Mouse (Mus musculus) hindbrain, embryonic 14.5 days (tissue): ENCODE data around the gene Klhdc9. TPM values are rescaled to one million over a fixed set of nuclear protein-coding genes. Genes with fewer than 3 reads are reported as not detected.
"Not testable (repeated sequence)": the region's sequence is repeated elsewhere in the genome, so short reads cannot be mapped to it uniquely, and the experiment has no call there.

Experiments used
- ATAC-seq: fragments of 200-750 bp; cut with Nextera tagmentation; 2 replicates; pipeline ENCODE4 v1.8.0; 2017; ENCODE audit warnings: moderate number of reproducible peaks, mild to moderate bottlenecking, moderate TSS enrichment, moderate library complexity; ENCODE audit not compliant: low FRiP score
- DNase-seq: peaks from one replicate; pipeline ENCODE4 v3.0.0-alpha.2; 2015; ENCODE audit warnings: low spot score
- H3K27ac ChIP-seq: fragments of 300-500 bp; sonication (generic); 2 replicates; pipeline ENCODE4 v1.5.1; 2014; ENCODE audit warnings: mild to moderate bottlenecking, moderate library complexity
- H3K27me3 ChIP-seq: fragments of 300-500 bp; sonication (generic); 2 replicates; pipeline ENCODE4 v1.6.1; 2014; ENCODE audit warnings: mild to moderate bottlenecking, low read length, mixed read lengths; ENCODE audit not compliant: control insufficient read depth, insufficient read depth
- H3K36me3 ChIP-seq: fragments of 300-500 bp; sonication (generic); replicated peaks from 2 replicates; pipeline ENCODE4 v1.6.1; 2014; ENCODE audit not compliant: control insufficient read depth, insufficient read depth
- H3K4me1 ChIP-seq: fragments of 300-500 bp; sonication (generic); replicated peaks from 2 replicates; pipeline ENCODE4 v1.6.1; 2014; ENCODE audit warnings: antibody characterized with exemption, low read length, mixed read lengths; ENCODE audit not compliant: control insufficient read depth, insufficient read depth
- H3K4me2 ChIP-seq: fragments of 300-500 bp; sonication (generic); replicated peaks from 2 replicates; pipeline ENCODE4 v1.6.1; 2014; ENCODE audit warnings: mild to moderate bottlenecking, moderate library complexity
- H3K4me3 ChIP-seq: fragments of 300-500 bp; sonication (generic); replicated peaks from 2 replicates; pipeline ENCODE4 v1.5.1; 2014; ENCODE audit warnings: mild to moderate bottlenecking, low read length
- H3K9ac ChIP-seq: fragments of 300-500 bp; sonication (generic); 2 replicates; pipeline ENCODE4 v1.6.1; 2014
- H3K9me3 ChIP-seq: fragments of 300-500 bp; sonication (generic); 2 replicates; pipeline ENCODE4 v1.6.1; 2016; ENCODE audit warnings: low read length; ENCODE audit not compliant: control insufficient read depth
- WGBS: fragments of 180-500 bp; shearing (Covaris S2); extraction: QIAGEN DNeasy Blood & Tissue Kit; methylation state at CpG from one replicate; pipeline ENCODE4 v1.1.7; 2014; 5-methylcytosine and 5-hydroxymethylcytosine counted together
- polyA plus RNA-seq: library from polyadenylated mRNA; unstranded; fragments of >200 nt; fragmentation: Nextera tagmentation; extraction: Ambion mirVana; gene quantifications from 2 replicates; pipeline ENCODE4 v1.2.1, GENCODE M21; 2014

Klhdc9 gene
- polyA plus RNA-seq, 1 experiment from 2014 or later: 3.9 TPM

GRCm38 (mm10) chr1:171326588-171326987 is 34.0 kb downstream of the Klhdc9 start:
- peaks cover 28% of the 10 kb centered on the region for H3K4me1 ChIP-seq
- not testable (repeated sequence) for H3K27me3 ChIP-seq, H3K36me3 ChIP-seq, H3K27ac ChIP-seq, DNase-seq, H3K9ac ChIP-seq, ATAC-seq, H3K9me3 ChIP-seq, H3K4me2 ChIP-seq, H3K4me3 ChIP-seq
- 84% methylated on average over 3 of the region's 4 CpGs for WGBS

GRCm38 (mm10) chr1:171325571-171325970 is 35.0 kb downstream of the Klhdc9 start:
- Histone ChIP-seq H3K27me3 (no peaks in the 10 kb centered on the region), H3K4me2 (no peak overlapping the region), H3K9me3 (no peaks in the 10 kb centered on the region), H3K36me3 (0 out of 2 replicates have a peak, but pooled peaks cover 9% of the 10 kb centered on the region), H3K4me3 (no peak overlapping the region), H3K4me1 (peaks cover 20% of the 10 kb centered on the region), H3K9ac (no peak overlapping the region), H3K27ac (no peak overlapping the region)
- DNase-seq: no peak
- WGBS: 87% methylated on average over 2 of the region's 2 CpGs
- no peak for ATAC-seq

- Histone ChIP-seq H3K4me1 (peaks cover under 1% of the 10 kb centered on the region; the same call in 1 of the 2 replicates), H3K4me2 (no peak overlapping the region), H3K9ac (no peak overlapping the region), H3K36me3 (0 out of 2 replicates have a peak, but pooled peaks cover 9% of the 10 kb centered on the region), H3K27me3 (no peaks in the 10 kb centered on the region), H3K4me3 (no peak overlapping the region), H3K9me3 (no peaks in the 10 kb centered on the region), H3K27ac (no peak overlapping the region)
- 93% methylated on average over 1 of the region's 1 CpGs for WGBS
- ATAC-seq (peak; percentile 40; the same call in 1 of the 2 replicates), DNase-seq (no peak)
Observed at GRCm38 (mm10) chr1:171322012-171322411, 38.6 kb downstream of the Klhdc9 start.

GRCm38 (mm10) chr1:171321415-171321814 is 39.2 kb downstream of the Klhdc9 start:
- Histone ChIP-seq H3K9ac (no peak overlapping the region), H3K4me2 (no peak overlapping the region), H3K9me3 (no peaks in the 10 kb centered on the region), H3K27ac (no peak overlapping the region), H3K36me3 (0 out of 2 replicates have a peak, but pooled peaks cover 9% of the 10 kb centered on the region), H3K4me3 (no peak overlapping the region), H3K27me3 (no peaks in the 10 kb centered on the region), H3K4me1 (no peaks in the 10 kb centered on the region; the same call in 1 of the 2 replicates)
- DNase-seq (peak; percentile 42), ATAC-seq (no peak)

- Histone ChIP-seq H3K9ac (no peak overlapping the region), H3K27me3 (no peaks in the 10 kb centered on the region), H3K9me3 (no peaks in the 10 kb centered on the region), H3K4me3 (no peak overlapping the region; the same call in 1 of the 2 replicates), H3K4me1 (no peaks in the 10 kb centered on the region), H3K4me2 (0 out of 2 replicates have a peak overlapping the region, but pooled peaks have one; percentile 15), H3K36me3 (0 out of 2 replicates have a peak, but pooled peaks cover 3% of the 10 kb centered on the region), H3K27ac (no peak overlapping the region)
- ATAC-seq (no peak), DNase-seq (no peak)
- 15% methylated on average over 5 of the region's 5 CpGs for WGBS
Observed at GRCm38 (mm10) chr1:171320151-171320550, 40.4 kb downstream of the Klhdc9 start.

GRCm38 (mm10) chr1:171319748-171320147 is 40.9 kb downstream of the Klhdc9 start:
- Histone ChIP-seq H3K4me1 (no peaks in the 10 kb centered on the region), H3K9ac (no peak overlapping the region), H3K27me3 (no peaks in the 10 kb centered on the region), H3K27ac (no peak overlapping the region), H3K4me2 (0 out of 2 replicates have a peak overlapping the region, but pooled peaks have one; percentile 15), H3K9me3 (no peaks in the 10 kb centered on the region), H3K36me3 (0 out of 2 replicates have a peak, but pooled peaks cover 3% of the 10 kb centered on the region), H3K4me3 (no peak overlapping the region; the same call in 1 of the 2 replicates)
- no peak for ATAC-seq
- no peak for DNase-seq
- 12% methylated on average over 7 of the region's 7 CpGs for WGBS

GRCm38 (mm10) chr1:171309321-171309720 is 51.3 kb downstream of the Klhdc9 start:
- no peak for DNase-seq
- Histone ChIP-seq H3K9ac (no peak overlapping the region), H3K9me3 (no peaks in the 10 kb centered on the region), H3K4me2 (no peak overlapping the region), H3K36me3 (no peaks in the 10 kb centered on the region), H3K4me3 (no peak overlapping the region), H3K27me3 (no peaks in the 10 kb centered on the region), H3K27ac (no peak overlapping the region), H3K4me1 (no peaks in the 10 kb centered on the region)
- WGBS: 70% methylated on average over 2 of the region's 2 CpGs
- ATAC-seq: no peak

Other genes with a start within 250 kb of the Klhdc9 start
- 11.7 and 20.3 TPM in 2 replicates for gene Cfap126, start 246.9 kb downstream of the Klhdc9 start, polyA plus RNA-seq
- gene Sdhc, start 210.2 kb downstream of the Klhdc9 start, polyA plus RNA-seq: 311 and 314 TPM in 2 replicates
- gene Mpz, start 210.1 kb downstream of the Klhdc9 start, polyA plus RNA-seq: 3.5 and 4.8 TPM in 2 replicates
- gene Pcp4l1, start 164.5 kb downstream of the Klhdc9 start, polyA plus RNA-seq: 37.2 and 55.1 TPM in 2 replicates
- gene Nr1i3, start 146.8 kb downstream of the Klhdc9 start, polyA plus RNA-seq: 0.21 and 0.50 TPM in 2 replicates
- 41.2 and 47.0 TPM in 2 replicates for gene Tomm40l, start 138.3 kb downstream of the Klhdc9 start, polyA plus RNA-seq
- gene Apoa2, start 135.7 kb downstream of the Klhdc9 start, polyA plus RNA-seq: 5.6 and 7.0 TPM in 2 replicates
- 25.2 and 30.1 TPM in 2 replicates for gene Fcer1g, start 126.4 kb downstream of the Klhdc9 start, polyA plus RNA-seq
- 3.0 and 3.7 TPM in 2 replicates for gene Adamts4, start 110.4 kb downstream of the Klhdc9 start, polyA plus RNA-seq
- 218 and 247 TPM in 2 replicates for gene Ndufs2, start 109.4 kb downstream of the Klhdc9 start, polyA plus RNA-seq
- gene B4galt3, start 90.5 kb downstream of the Klhdc9 start, polyA plus RNA-seq: 86.5 and 88.6 TPM in 2 replicates
- 43.5 and 44.6 TPM in 2 replicates for gene Ppox, start 79.6 kb downstream of the Klhdc9 start, polyA plus RNA-seq
- 80.1 and 85.8 TPM in 2 replicates for gene Usp21, start 72.8 kb downstream of the Klhdc9 start, polyA plus RNA-seq
- gene Ufc1, start 65.8 kb downstream of the Klhdc9 start, polyA plus RNA-seq: 116 and 131 TPM in 2 replicates
- 45.9 and 49.9 TPM in 2 replicates for gene Dedd, start 31.7 kb downstream of the Klhdc9 start, polyA plus RNA-seq
- gene Nit1, start 15.2 kb downstream of the Klhdc9 start, polyA plus RNA-seq: 36.6 and 37.8 TPM in 2 replicates
- gene Pfdn2, start 15.1 kb downstream of the Klhdc9 start, polyA plus RNA-seq: 60.3 and 66.1 TPM in 2 replicates
- gene Nectin4, start 9.3 kb upstream of the Klhdc9 start, polyA plus RNA-seq: 2.3 TPM in 2 replicates
- gene Arhgap30, start 28.2 kb upstream of the Klhdc9 start, polyA plus RNA-seq: 0.31 and 0.71 TPM in 2 replicates
- 166 and 175 TPM in 2 replicates for gene Usf1, start 50.5 kb upstream of the Klhdc9 start, polyA plus RNA-seq
- 2.4 and 3.1 TPM in 2 replicates for gene Tstd1, start 58.1 kb upstream of the Klhdc9 start, polyA plus RNA-seq
- 12.8 and 14.0 TPM in 2 replicates for gene F11r, start 76.7 kb upstream of the Klhdc9 start, polyA plus RNA-seq
- 23.0 and 29.8 TPM in 2 replicates for gene Alyref2, start 142.7 kb upstream of the Klhdc9 start, polyA plus RNA-seq
- not detected in 2 replicates for gene Itln1, start 174.5 kb upstream of the Klhdc9 start, polyA plus RNA-seq
- not detected in 2 replicates for gene Cd244a, start 198.4 kb upstream of the Klhdc9 start, polyA plus RNA-seq
- gene Ly9, start 246.6 kb upstream of the Klhdc9 start, polyA plus RNA-seq: 0.14 TPM in 1 of 2 replicates, not detected in the other